Comparison of ENCODE assay signal across 7 mouse cellular contexts in genomic region chr12:28804558-28805481, GRCm38 (mm10). TPM values are rescaled to one million over a fixed set of nuclear protein-coding genes. Genes with fewer than 3 reads are reported as not detected.
DNase-seq lines count a peak whose midpoint lies in the region; ATAC-seq and TF ChIP-seq lines count a peak whose summit lies in the region.

No protein-coding gene starts in this region.

- H3K9ac ChIP-seq in intestine, embryonic 14.5 days (ENCODE audit: low read length): no peak overlapping the region

- TF ChIP-seq POLR2A in embryonic fibroblast, embryonic 13.5 days (IDR thresholded peaks at IDR 0.05; ENCODE audit: low read depth, low read length): no peak

- no peak overlapping the region for H3K4me3 ChIP-seq in embryonic fibroblast, embryonic 13.5 days (ENCODE audit: insufficient read depth, low read length)
- no peak overlapping the region for H3K4me3 ChIP-seq in intestine, embryonic 14.5 days (ENCODE audit: low read depth, low read length)

- no peak overlapping the region for H3K4me2 ChIP-seq in intestine, embryonic 14.5 days (ENCODE audit: low read length)

- DNase-seq in 3134 (ENCODE audit: extremely low read depth, insufficient read length, low spot score) (peak; percentile 19), 3T3-L1 (ENCODE audit: low read depth, low spot score) (peak; percentile 95)
- no peak for DNase-seq in intestine, embryonic 14.5 days (ENCODE audit: low spot score)
- DNase-seq in mesoderm, embryonic 11.5 days (ENCODE audit: low read depth, low spot score): peak; percentile 53
- DNase-seq in thymus, adult 18-20 months: no peak
- DNase-seq in left cerebral cortex, postnatal 10 days (ENCODE audit: extremely low spot score in 1 of 2, low spot score in 2 of 2): no peak

- intact Hi-C loops in left cerebral cortex, postnatal 10 days (cut with DNase I): no loop called here

- peaks cover 10% of the 10 kb centered on the region; the same call in 1 of the 2 replicates for H3K4me1 ChIP-seq in embryonic fibroblast, embryonic 13.5 days (ENCODE audit: control insufficient read depth, insufficient read depth, low read length)
- H3K4me1 ChIP-seq in intestine, embryonic 14.5 days (replicated peaks; ENCODE audit: control insufficient read depth, insufficient read depth, low read length): peaks cover 13% of the 10 kb centered on the region

- ATAC-seq in intestine, embryonic 14.5 days (replicated peaks; ENCODE audit: low FRiP score, low TSS enrichment, low read depth): peak; percentile 92

- no peaks in the 10 kb centered on the region for H3K9me3 ChIP-seq in intestine, embryonic 14.5 days (ENCODE audit: control insufficient read depth, low read length)

- no peaks in the 10 kb centered on the region for H3K36me3 ChIP-seq in intestine, embryonic 14.5 days (ENCODE audit: control insufficient read depth, insufficient read depth, low read length)

- no peaks in the 10 kb centered on the region for H3K27me3 ChIP-seq in intestine, embryonic 14.5 days (replicated peaks; ENCODE audit: control insufficient read depth, insufficient read depth, low read length)

- TF ChIP-seq CTCF in embryonic fibroblast, embryonic 13.5 days (IDR thresholded peaks at IDR 0.05; ENCODE audit: borderline replicate concordance, insufficient read depth, low read length): no peak

- H3K27ac ChIP-seq in embryonic fibroblast, embryonic 13.5 days (ENCODE audit: insufficient read depth, low read length): peak overlapping the region; percentile 49
- no peak overlapping the region for H3K27ac ChIP-seq in intestine, embryonic 14.5 days (ENCODE audit: low read depth)

- 72% methylated on average over 3 of the region's 3 CpGs for WGBS in intestine, embryonic 14.5 days

RNA-seq across cellular contexts. Expression of gene Eipr1, which starts 53.2 kb away (rescaled TPM):
- 10.7 and 13.7 TPM in 2 replicates for polyA plus RNA-seq in embryonic fibroblast, embryonic 13.5 days (2011; ENCODE audit: insufficient read length, low read depth, missing spikeins)
- 31.0 and 32.4 TPM in 2 replicates for polyA plus RNA-seq in intestine, embryonic 14.5 days (2014; fragmentation: Nextera tagmentation; extraction: Ambion mirVana)
- total RNA-seq in left cerebral cortex, postnatal 10 days (2021): 10 to 100 TPM; 51.4 to 57.0 TPM

RNA-seq across cellular contexts. Expression of gene Trappc12, which starts 54.5 kb away (rescaled TPM):
- polyA plus RNA-seq in embryonic fibroblast, embryonic 13.5 days (2011; ENCODE audit: insufficient read length, low read depth, missing spikeins): 19.8 and 20.6 TPM in 2 replicates
- 40.9 and 43.5 TPM in 2 replicates for polyA plus RNA-seq in intestine, embryonic 14.5 days (2014; fragmentation: Nextera tagmentation; extraction: Ambion mirVana)
- 10 to 100 TPM; 51.2 to 52.9 TPM for total RNA-seq in left cerebral cortex, postnatal 10 days (2021)

Comparison
In these comparisons a context has a peak if more than half of its experiments do, and no peak if none do; other contexts are left out.
1. DNase-seq: peak in 3134 (single experiment), 3T3-L1 (single experiment) and mesoderm, embryonic 11.5 days (single experiment); none in intestine, embryonic 14.5 days (single experiment), thymus, adult 18-20 months (0 of 2) and left cerebral cortex, postnatal 10 days (0 of 2).